Mouse (Mus musculus): Measurements from ENCODE around the gene Tmod3. TPM values are rescaled to one million over a fixed set of nuclear protein-coding genes. Genes with fewer than 3 reads are reported as not detected.

The Tmod3 gene
- 190 TPM for polyA plus RNA-seq (2017; shearing (Covaris generic))

GRCm38 (mm10) chr9:75559512-75560012 lies at the start of gene Tmod3:
Tmod3 (minus strand) TSS chr9:75559657.

Other genes starting within 250 kb of the Tmod3 start
- not detected for gene Bcl2l10, start 211.9 kb downstream of the Tmod3 start, polyA plus RNA-seq (2017; shearing (Covaris generic))
- 129 TPM for gene Mapk6, start 149.7 kb downstream of the Tmod3 start, polyA plus RNA-seq (2017; shearing (Covaris generic))
- 24.7 TPM for gene Leo1, start 118.1 kb downstream of the Tmod3 start, polyA plus RNA-seq (2017; shearing (Covaris generic))
- 0.87 TPM for gene Tmod2, start 51.7 kb upstream of the Tmod3 start, polyA plus RNA-seq (2017; shearing (Covaris generic))
- gene Lysmd2, start 66.1 kb upstream of the Tmod3 start, polyA plus RNA-seq (2017; shearing (Covaris generic)), result 59.1 TPM
- gene Scg3, start 124.4 kb upstream of the Tmod3 start, polyA plus RNA-seq (2017; shearing (Covaris generic)), result 0.16 TPM
- gene Bmp5, start 215.7 kb upstream of the Tmod3 start, polyA plus RNA-seq (2017; shearing (Covaris generic)), result not detected

Measured in effector memory CD4-positive, alpha-beta T cell, adult 7 months (primary cell).